Mouse (Mus musculus) olfactory bulb, adult 2 months (tissue): ENCODE measurements around the gene Nxpe3.

ENCODE experiments used
- CTCF ChIP-seq: fragments of 200-500 bp; IDR thresholded peaks from 2 replicates; pipeline ENCODE4 v1.5.1; 2012; ENCODE audit warnings: low read depth, mild to moderate bottlenecking, low read length, moderate library complexity; ENCODE audit not compliant: insufficient read depth
- POLR2A ChIP-seq: fragments of 200-500 bp; IDR thresholded peaks from 2 replicates; pipeline ENCODE4 v1.6.1; 2012; ENCODE audit warnings: mild to moderate bottlenecking, low read depth, low read length, moderate library complexity; ENCODE audit not compliant: insufficient read depth

GRCm38 (mm10) chr16:55841506-55841905 lies 53.6 kb downstream of the Nxpe3 start:
- TF ChIP-seq CTCF (no peak), POLR2A (no peak)
